ENCODE assay signal across 24 mouse cellular contexts in genomic region chr1:192284340-192284739, GRCm38 (mm10).
DNase-seq lines count a peak whose midpoint lies in the region; ATAC-seq and TF ChIP-seq lines count a peak whose summit lies in the region.
"Had no signal": no experiment of that assay in that cellular context is flagged by ENCODE, and none has a peak within 500 bp of the region (broad histone marks: within the 10 kb centered on the region; RNA-seq: fewer than 3 reads in every experiment).

No protein-coding gene starts in this region.

- no peaks in the 10 kb centered on the region for H3K27me3 ChIP-seq in cerebellum, adult 2 months (ENCODE audit: control insufficient read depth, insufficient read depth, low read length)
- no peaks in the 10 kb centered on the region for H3K27me3 ChIP-seq in midbrain, postnatal 0 days (ENCODE audit: insufficient read depth, low read length)
- H3K27me3 ChIP-seq: embryonic facial prominence, embryonic 15.5 days; forebrain, embryonic 12.5 days had no signal

- peak; percentile 90 for ATAC-seq in cerebellum, adult (ENCODE audit: insufficient number of reproducible peaks, low FRiP score, low TSS enrichment)
- no peak for ATAC-seq in inflammation-experienced regulatory T-cells, adult 6 months
- ATAC-seq in midbrain, postnatal 0 days (ENCODE audit: low FRiP score): no peak
- ATAC-seq: forebrain, postnatal 0 days; hindbrain, postnatal 0 days; intestine, embryonic 16.5 days had no signal

- H3K4me1 ChIP-seq in cerebellum, adult 2 months (ENCODE audit: control insufficient read depth, insufficient read depth, low read length): peaks cover 27% of the 10 kb centered on the region
- H3K4me1 ChIP-seq in midbrain, postnatal 0 days (ENCODE audit: insufficient read depth, low read length): no peaks in the 10 kb centered on the region
- H3K4me1 ChIP-seq: embryonic facial prominence, embryonic 15.5 days had no signal

- no peak overlapping the region for H3K9ac ChIP-seq in midbrain, postnatal 0 days (replicated peaks; ENCODE audit: low read length, poor library complexity, severe bottlenecking)
- H3K9ac ChIP-seq: embryonic facial prominence, embryonic 15.5 days; forebrain, embryonic 12.5 days; forebrain, postnatal 0 days; liver, embryonic 14.5 days had no signal

- intact Hi-C loops in heart, postnatal 25 days (cut with DNase I): no loop called here

- no peak for DNase-seq in cerebellum, postnatal 4 days (ENCODE audit: low spot score in 2 of 2)
- peak; percentile 89 for DNase-seq in brain, adult 2 months (ENCODE audit: low read depth, low spot score)
- DNase-seq in cerebellum, adult 2 months: peak; percentile 76 to 85
- peak; percentile 71 to 79 for DNase-seq in cerebellum, postnatal 14 days
- DNase-seq in heart, postnatal 25 days (ENCODE audit: low spot score): no peak
- no peak for DNase-seq in midbrain, postnatal 0 days (ENCODE audit: low spot score)
- DNase-seq: forebrain, postnatal 0 days; gastrocnemius, postnatal 10 days; heart, postnatal 14 days; kidney, adult 9 months; kidney, postnatal 10 days; liver; lung, adult 2 months; lung, postnatal 10 days; midbrain, embryonic 14.5 days; thymus, postnatal 4 days had no signal

- no peak for TF ChIP-seq POLR2A in cerebellum, adult 2 months (IDR thresholded peaks at IDR 0.05; ENCODE audit: borderline replicate concordance, insufficient read depth, low read length)

- H3K9me3 ChIP-seq in midbrain, postnatal 0 days (ENCODE audit: low read length): no peaks in the 10 kb centered on the region
- H3K9me3 ChIP-seq: embryonic facial prominence, embryonic 10.5 days; embryonic facial prominence, embryonic 15.5 days; forebrain, embryonic 12.5 days had no signal

- TF ChIP-seq CTCF in cerebellum, adult 2 months (IDR thresholded peaks at IDR 0.05; ENCODE audit: borderline replicate concordance, insufficient read depth, low read depth, low read length): no peak
- TF ChIP-seq CTCF in midbrain, postnatal 0 days (IDR thresholded peaks at IDR 0.05): no peak

- WGBS in cerebellum, adult 2 months: 10% methylated on average over 3 of the region's 3 CpGs
- 81% methylated on average over 3 of the region's 3 CpGs for WGBS in midbrain, postnatal 0 days

- H3K36me3 ChIP-seq in midbrain, postnatal 0 days (ENCODE audit: insufficient read depth, low read length): no peaks in the 10 kb centered on the region
- H3K36me3 ChIP-seq: embryonic facial prominence, embryonic 10.5 days; embryonic facial prominence, embryonic 15.5 days; forebrain, embryonic 12.5 days had no signal

- H3K4me3 ChIP-seq in cerebellum, adult 2 months (replicated peaks; ENCODE audit: insufficient read depth, low read depth, low read length): no peak overlapping the region
- H3K4me3 ChIP-seq in midbrain, postnatal 0 days (ENCODE audit: low read depth, low read length): no peak overlapping the region
- H3K4me3 ChIP-seq: embryonic facial prominence, embryonic 10.5 days; embryonic facial prominence, embryonic 15.5 days; forebrain, embryonic 12.5 days had no signal

- no peak overlapping the region for H3K4me2 ChIP-seq in midbrain, postnatal 0 days (ENCODE audit: low read depth, low read length, poor library complexity, severe bottlenecking)
- H3K4me2 ChIP-seq: embryonic facial prominence, embryonic 15.5 days; forebrain, embryonic 12.5 days had no signal

- H3K27ac ChIP-seq in cerebellum, adult 2 months (ENCODE audit: insufficient read depth, low read length): peak overlapping the region; percentile 4; the same call in 1 of the 2 replicates
- H3K27ac ChIP-seq in midbrain, postnatal 0 days (ENCODE audit: low read depth, low read length): no peak overlapping the region
- H3K27ac ChIP-seq: embryonic facial prominence, embryonic 10.5 days; embryonic facial prominence, embryonic 15.5 days; forebrain, embryonic 12.5 days; hindbrain, postnatal 0 days; liver, embryonic 14.5 days had no signal

Comparison
In these comparisons a context has a peak if more than half of its experiments do, and no peak if none do; other contexts are left out.
1. DNase-seq: peak in brain, adult 2 months (single experiment), cerebellum, adult 2 months (2 of 2) and cerebellum, postnatal 14 days (2 of 2); none in cerebellum, postnatal 4 days (0 of 2), heart, postnatal 25 days (single experiment) and midbrain, postnatal 0 days (single experiment).